Mouse (Mus musculus): ENCODE measurements around the gene Aen. TPM values are rescaled to one million over a fixed set of nuclear protein-coding genes. Genes with fewer than 3 reads are reported as not detected.
A peak's percentile ranks its signal among the peaks of the same experiment; 100 is the strongest.

Gene Aen
- polyA plus RNA-seq, 1 experiment from 2014 or later = 51.6 TPM

DNA sequence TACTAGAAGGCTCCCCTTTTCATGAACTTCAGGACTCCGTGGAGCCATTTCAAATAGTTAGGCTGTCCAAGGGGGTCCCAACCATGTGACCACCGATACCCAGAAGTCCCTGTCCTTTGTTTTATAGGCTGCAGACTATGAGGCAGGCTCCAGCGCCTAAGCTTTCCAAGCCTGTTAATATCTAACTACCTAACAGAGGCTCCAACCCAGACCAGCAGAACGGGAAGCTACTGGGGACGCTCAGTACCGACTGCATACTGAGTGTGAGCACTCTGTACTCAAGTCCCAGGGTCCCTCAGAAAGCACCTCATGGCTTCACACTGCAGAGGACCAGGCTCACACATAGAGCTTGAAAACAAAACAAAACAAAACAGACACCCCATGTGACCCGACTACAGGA, 26.9 kb downstream of the Aen start:
- whole genome bisulfite sequencing = 69% methylated on average over 7 of the region's 7 CpGs
- no peak overlapping the region for H3K27ac ChIP-seq
- no peak overlapping the region for H3K9ac ChIP-seq
- H3K4me3 ChIP-seq = no peak overlapping the region
- H3K9me3 ChIP-seq = no peaks in the 10 kb centered on the region
- H3K36me3 ChIP-seq (replicated peaks) = no peaks in the 10 kb centered on the region
- no peaks in the 10 kb centered on the region for H3K4me1 ChIP-seq
- no peaks in the 10 kb centered on the region for H3K27me3 ChIP-seq (replicated peaks)
- no peak overlapping the region for H3K4me2 ChIP-seq
- ATAC-seq (replicated peaks) = no peak

GRCm38 (mm10) chr7:78924300-78924699, 28.6 kb downstream of the Aen start:
- Histone ChIP-seq H3K36me3 (replicated peaks) (no peaks in the 10 kb centered on the region), H3K27ac (no peak overlapping the region), H3K4me1 (no peaks in the 10 kb centered on the region), H3K9me3 (no peaks in the 10 kb centered on the region), H3K4me3 (no peak overlapping the region), H3K27me3 (replicated peaks) (no peaks in the 10 kb centered on the region), H3K9ac (no peak overlapping the region), H3K4me2 (no peak overlapping the region)
- 6% methylated on average over 6 of the region's 6 CpGs for WGBS
- ATAC-seq (replicated peaks) = peak; percentile 11; the same call in 1 of the 2 replicates

DNA sequence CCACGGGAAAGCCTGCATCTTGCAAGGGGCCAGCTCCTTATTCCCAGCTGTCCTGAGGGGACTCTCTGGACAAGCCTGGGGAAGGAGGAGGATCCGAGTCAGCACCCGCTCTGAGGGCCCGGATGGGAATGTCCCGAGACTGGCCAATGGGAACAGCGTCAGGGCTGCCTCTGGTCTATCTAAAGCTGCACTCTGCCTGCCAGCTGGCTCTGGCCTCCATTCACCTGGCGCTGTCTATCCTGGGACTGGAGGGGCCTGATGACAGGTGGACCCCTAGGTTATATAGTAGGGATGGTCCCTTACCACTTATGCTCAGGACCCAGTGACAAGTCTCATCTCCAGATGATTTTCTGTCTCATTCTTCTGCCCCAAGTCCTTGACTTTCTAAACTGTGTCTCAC, 29.1 kb downstream of the Aen start:
- H3K9me3 ChIP-seq = no peaks in the 10 kb centered on the region
- no peak overlapping the region for H3K4me3 ChIP-seq
- H3K27ac ChIP-seq = no peak overlapping the region
- H3K27me3 ChIP-seq (replicated peaks) = no peaks in the 10 kb centered on the region
- 64% methylated on average over 7 of the region's 7 CpGs for WGBS
- no peaks in the 10 kb centered on the region for H3K36me3 ChIP-seq (replicated peaks)
- H3K9ac ChIP-seq = no peak overlapping the region
- no peak overlapping the region for H3K4me2 ChIP-seq
- no peak; the same call in 1 of the 2 replicates for ATAC-seq (replicated peaks)
- H3K4me1 ChIP-seq = no peaks in the 10 kb centered on the region

- Histone ChIP-seq H3K4me1 (no peaks in the 10 kb centered on the region), H3K9ac (no peak overlapping the region), H3K4me2 (no peak overlapping the region), H3K27me3 (replicated peaks) (no peaks in the 10 kb centered on the region), H3K4me3 (no peak overlapping the region), H3K9me3 (no peaks in the 10 kb centered on the region), H3K27ac (no peak overlapping the region), H3K36me3 (replicated peaks) (no peaks in the 10 kb centered on the region)
- ATAC-seq (replicated peaks) = no peak
- WGBS = 80% methylated on average over 7 of the region's 7 CpGs
Measured at GRCm38 (mm10) chr7:78925680-78926079, 30.0 kb downstream of the Aen start.

- H3K27ac ChIP-seq = no peak overlapping the region
- no peak overlapping the region for H3K4me2 ChIP-seq
- H3K36me3 ChIP-seq (replicated peaks) = no peaks in the 10 kb centered on the region
- no peak for ATAC-seq (replicated peaks)
- no peak overlapping the region for H3K4me3 ChIP-seq
- WGBS = 76% methylated on average over 9 of the region's 9 CpGs
- H3K9ac ChIP-seq = no peak overlapping the region
- H3K9me3 ChIP-seq = no peaks in the 10 kb centered on the region
- no peaks in the 10 kb centered on the region for H3K27me3 ChIP-seq (replicated peaks)
- no peaks in the 10 kb centered on the region for H3K4me1 ChIP-seq
Measured at GRCm38 (mm10) chr7:78926156-78926555, 30.5 kb downstream of the Aen start.

DNA sequence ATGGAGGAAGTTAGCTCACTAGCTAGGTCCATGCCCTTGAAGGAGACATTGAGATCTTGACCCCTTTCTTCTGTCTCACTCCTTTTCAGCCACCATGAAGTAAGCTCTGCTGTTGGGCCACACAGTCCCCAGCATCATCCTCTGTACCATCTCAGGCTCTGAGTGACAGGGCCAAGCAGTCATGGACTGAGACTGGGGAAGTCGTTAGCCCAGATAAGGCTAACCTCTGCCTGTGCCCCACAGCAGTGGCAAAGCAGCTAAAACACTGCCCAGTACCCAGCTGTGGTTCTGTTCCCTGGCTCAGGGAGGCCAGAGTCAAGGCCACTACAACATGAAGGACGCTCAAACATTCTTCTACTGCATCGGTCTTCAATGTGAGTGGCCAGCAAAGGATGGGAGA, 31.6 kb downstream of the Aen start:
- 84% methylated on average over 3 of the region's 3 CpGs for WGBS
- no peak overlapping the region for H3K9ac ChIP-seq
- no peak overlapping the region for H3K4me3 ChIP-seq
- H3K27me3 ChIP-seq (replicated peaks) = no peaks in the 10 kb centered on the region
- no peaks in the 10 kb centered on the region for H3K36me3 ChIP-seq (replicated peaks)
- ATAC-seq (replicated peaks) = no peak
- H3K9me3 ChIP-seq = no peaks in the 10 kb centered on the region
- H3K4me1 ChIP-seq = no peaks in the 10 kb centered on the region
- no peak overlapping the region for H3K27ac ChIP-seq
- H3K4me2 ChIP-seq = no peak overlapping the region

DNA sequence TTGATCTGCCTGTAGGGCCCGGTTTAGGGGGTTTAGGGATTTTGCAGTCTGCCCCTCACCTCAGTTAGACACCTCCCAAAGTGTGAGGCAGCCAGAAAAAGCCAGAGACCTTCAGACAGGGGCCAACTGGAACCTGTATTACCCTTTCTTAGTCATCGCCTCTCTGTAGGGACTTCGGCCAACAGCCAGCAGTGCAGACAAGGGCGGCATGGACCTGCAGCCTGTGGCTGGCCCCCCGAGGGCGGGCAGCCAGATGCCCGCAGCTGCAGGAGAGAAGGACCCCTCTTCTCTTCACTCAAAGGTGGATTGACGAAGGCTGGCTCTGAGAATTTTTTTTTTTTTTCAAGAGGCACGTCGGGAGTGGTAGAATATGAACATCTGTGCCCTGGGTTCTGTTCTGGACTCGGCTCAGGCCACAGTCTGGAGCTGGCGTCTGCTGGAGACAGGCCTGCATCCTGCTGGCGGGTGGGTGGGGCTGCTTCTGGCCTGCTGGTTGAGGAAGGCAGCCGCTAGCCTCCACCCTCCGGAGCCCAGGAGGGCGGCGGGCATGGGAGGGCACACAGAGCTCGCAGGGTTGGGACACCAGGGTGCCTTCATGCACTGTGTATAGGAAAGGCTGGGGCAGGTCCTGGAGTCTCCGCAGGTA, 43.4 kb downstream of the Aen start:
- WGBS = 63% methylated on average over 19 of the region's 19 CpGs
- H3K36me3 ChIP-seq (replicated peaks) = no peaks in the 10 kb centered on the region
- no peak overlapping the region for H3K9ac ChIP-seq
- no peak for ATAC-seq (replicated peaks)
- H3K4me1 ChIP-seq = no peaks in the 10 kb centered on the region
- no peaks in the 10 kb centered on the region for H3K9me3 ChIP-seq
- H3K27ac ChIP-seq = no peak overlapping the region
- no peak overlapping the region for H3K4me2 ChIP-seq
- H3K4me3 ChIP-seq = no peak overlapping the region
- H3K27me3 ChIP-seq (replicated peaks) = no peaks in the 10 kb centered on the region

- ATAC-seq (replicated peaks) = no peak
- Histone ChIP-seq H3K27me3 (replicated peaks) (no peaks in the 10 kb centered on the region), H3K9me3 (no peaks in the 10 kb centered on the region), H3K4me3 (no peak overlapping the region), H3K36me3 (replicated peaks) (no peaks in the 10 kb centered on the region), H3K9ac (no peak overlapping the region), H3K27ac (no peak overlapping the region), H3K4me2 (no peak overlapping the region), H3K4me1 (no peaks in the 10 kb centered on the region)
- WGBS = 89% methylated on average over 3 of the region's 3 CpGs
Measured at GRCm38 (mm10) chr7:78940971-78941370, 45.3 kb downstream of the Aen start.

DNA sequence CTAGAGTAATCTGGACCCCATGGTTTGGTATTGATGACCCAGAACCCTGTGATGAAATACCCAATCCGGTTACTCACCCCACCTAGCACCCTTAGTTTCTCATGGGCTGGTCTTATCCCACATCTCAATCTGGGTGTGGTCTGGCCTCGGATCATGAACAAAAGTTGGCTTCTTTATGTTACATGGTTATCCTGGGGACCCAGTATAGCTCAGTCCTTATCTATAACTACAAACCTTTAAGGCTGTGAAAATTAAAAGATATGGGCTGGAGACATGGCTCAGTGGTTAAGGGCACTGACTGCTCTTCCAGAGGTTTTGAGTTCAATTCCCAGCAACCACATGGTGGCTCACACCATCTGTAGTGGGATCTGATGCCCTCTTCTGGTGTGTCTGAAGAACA, 46.9 kb downstream of the Aen start:
- 94% methylated on average over 2 of the region's 2 CpGs for WGBS
- ATAC-seq (replicated peaks) = no peak
- Histone ChIP-seq H3K4me3 (no peak overlapping the region), H3K9me3 (no peaks in the 10 kb centered on the region), H3K4me2 (no peak overlapping the region), H3K27ac (no peak overlapping the region), H3K4me1 (no peaks in the 10 kb centered on the region), H3K36me3 (replicated peaks) (no peaks in the 10 kb centered on the region), H3K9ac (no peak overlapping the region), H3K27me3 (replicated peaks) (no peaks in the 10 kb centered on the region)

GRCm38 (mm10) chr7:78953886-78954572, 58.4 kb downstream of the Aen start:
- peak overlapping the region; percentile 33 for H3K4me2 ChIP-seq
- H3K4me3 ChIP-seq = no peak overlapping the region
- no peaks in the 10 kb centered on the region for H3K36me3 ChIP-seq (replicated peaks)
- H3K27ac ChIP-seq = peak overlapping the region; percentile 8; the same call in 1 of the 2 replicates
- no peak overlapping the region for H3K9ac ChIP-seq
- WGBS = 32% methylated on average over 11 of the region's 11 CpGs
- ATAC-seq (replicated peaks) = no peak
- peaks cover 13% of the 10 kb centered on the region; the same call in 1 of the 2 replicates for H3K4me1 ChIP-seq
- H3K9me3 ChIP-seq = no peaks in the 10 kb centered on the region
- no peaks in the 10 kb centered on the region for H3K27me3 ChIP-seq (replicated peaks)

DNA sequence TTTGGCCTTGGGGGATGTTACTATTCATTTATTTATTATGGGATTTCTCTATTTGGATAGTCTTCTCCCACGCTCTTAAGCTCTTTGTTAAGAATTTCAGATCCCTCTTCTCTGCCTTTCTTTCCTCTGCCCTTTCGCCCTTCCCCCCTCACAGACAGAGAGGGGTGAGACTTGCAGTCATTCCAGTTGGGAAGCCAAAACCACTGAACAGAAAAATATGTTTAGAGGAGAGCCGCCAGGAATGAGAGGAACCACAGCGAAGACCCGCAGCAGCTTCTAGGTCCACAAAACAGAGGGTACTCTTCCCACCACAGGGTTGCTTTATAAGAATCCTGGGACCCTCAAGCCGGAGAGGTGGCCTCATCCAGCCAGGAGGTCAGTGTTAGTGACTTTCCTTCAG, 59.0 kb downstream of the Aen start:
- Histone ChIP-seq H3K4me2 (no peak overlapping the region), H3K4me3 (no peak overlapping the region), H3K36me3 (replicated peaks) (no peaks in the 10 kb centered on the region), H3K27me3 (replicated peaks) (no peaks in the 10 kb centered on the region), H3K9me3 (no peaks in the 10 kb centered on the region), H3K4me1 (peaks cover 13% of the 10 kb centered on the region; the same call in 1 of the 2 replicates), H3K27ac (no peak overlapping the region), H3K9ac (no peak overlapping the region)
- WGBS = 84% methylated on average over 6 of the region's 6 CpGs
- no peak for ATAC-seq (replicated peaks)

- Histone ChIP-seq H3K9me3 (no peaks in the 10 kb centered on the region), H3K4me1 (peaks cover 13% of the 10 kb centered on the region; the same call in 1 of the 2 replicates), H3K36me3 (replicated peaks) (no peaks in the 10 kb centered on the region), H3K27ac (no peak overlapping the region), H3K27me3 (replicated peaks) (no peaks in the 10 kb centered on the region), H3K4me2 (no peak overlapping the region), H3K4me3 (no peak overlapping the region), H3K9ac (no peak overlapping the region)
- WGBS = 79% methylated on average over 6 of the region's 6 CpGs
- ATAC-seq (replicated peaks) = no peak
Measured at GRCm38 (mm10) chr7:78955086-78955485, 59.4 kb downstream of the Aen start.

DNA sequence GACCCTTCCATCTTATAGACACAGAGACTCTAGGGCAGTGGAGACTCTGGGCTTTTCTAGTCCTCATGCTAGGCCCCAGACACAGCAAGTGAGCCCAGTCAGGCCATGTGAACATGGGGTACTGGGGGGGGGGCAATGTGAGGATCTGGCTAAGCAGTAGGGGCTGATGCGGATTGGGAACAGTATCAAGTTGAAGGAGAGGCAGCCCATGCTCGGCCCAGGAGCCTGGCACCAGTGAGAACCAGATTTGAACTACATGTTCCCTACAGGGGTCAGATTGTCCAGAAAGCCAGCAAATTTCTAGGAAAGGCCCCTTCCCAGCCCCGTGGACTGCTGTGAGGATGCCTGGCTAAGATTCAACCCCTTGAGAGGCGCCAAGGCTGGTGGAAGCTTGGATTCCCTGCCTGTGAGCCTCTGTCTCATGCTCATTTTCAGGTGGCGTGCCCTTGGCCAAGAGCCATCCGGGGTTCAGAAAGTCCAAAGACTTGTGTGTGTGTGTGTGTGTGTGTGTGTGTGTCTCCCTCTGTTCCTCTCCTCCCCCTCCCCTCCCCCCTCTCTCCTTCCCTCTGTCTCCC, 62.9 kb downstream of the Aen start:
- H3K4me1 ChIP-seq = peaks cover 11% of the 10 kb centered on the region; the same call in 1 of the 2 replicates
- WGBS = 78% methylated on average over 6 of the region's 6 CpGs
- ATAC-seq (replicated peaks) = no peak
- H3K27ac ChIP-seq = no peak overlapping the region
- no peak overlapping the region for H3K9ac ChIP-seq
- no peak overlapping the region for H3K4me2 ChIP-seq
- no peaks in the 10 kb centered on the region for H3K27me3 ChIP-seq (replicated peaks)
- no peaks in the 10 kb centered on the region for H3K36me3 ChIP-seq (replicated peaks)
- no peaks in the 10 kb centered on the region for H3K9me3 ChIP-seq
- H3K4me3 ChIP-seq = no peak overlapping the region
